Mouse (Mus musculus) frontal cortex, postnatal 25 days (tissue): ENCODE results near the gene Ppp1r12a.

Experiments
- DNase-seq, 2 experiments: peaks; one replicate each; pipeline ENCODE4 v3.0.0; 2022; ENCODE audit warnings: low spot score in 2 of 2

The Ppp1r12a gene

DNA sequence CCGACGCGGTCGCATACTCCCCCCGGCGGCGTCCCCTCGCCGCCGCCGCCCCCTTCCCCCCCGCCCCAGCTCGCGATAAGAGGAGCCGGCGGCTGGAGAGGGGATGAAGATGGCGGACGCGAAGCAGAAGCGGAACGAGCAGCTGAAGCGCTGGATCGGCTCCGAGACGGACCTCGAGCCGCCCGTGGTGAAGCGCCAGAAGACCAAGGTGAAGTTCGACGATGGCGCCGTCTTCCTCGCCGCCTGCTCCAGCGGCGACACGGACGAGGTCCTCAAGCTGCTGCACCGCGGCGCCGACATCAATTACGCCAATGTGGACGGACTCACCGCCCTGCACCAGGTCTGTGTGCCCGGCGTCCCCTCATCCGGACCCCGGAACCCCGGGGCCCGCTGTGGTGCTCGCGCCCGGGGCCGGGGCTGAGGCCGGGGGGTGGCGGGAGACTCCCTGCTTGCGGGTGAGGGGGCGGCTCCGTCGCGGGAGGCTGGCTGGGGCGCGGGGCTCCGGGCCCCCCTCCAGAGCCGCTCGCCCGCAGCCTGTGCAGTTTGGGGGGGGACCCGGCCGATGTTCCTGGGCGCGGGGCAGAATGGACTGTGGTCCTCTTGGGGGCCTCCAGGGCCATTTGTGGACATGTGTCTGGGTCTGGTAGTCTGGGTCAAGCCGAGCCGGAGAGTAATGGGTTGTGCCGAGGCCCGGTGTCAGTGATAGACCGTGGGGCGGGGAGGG, 466 bp downstream of the Ppp1r12a start:
- peak; percentile 35 to 37 for DNase-seq

DNA sequence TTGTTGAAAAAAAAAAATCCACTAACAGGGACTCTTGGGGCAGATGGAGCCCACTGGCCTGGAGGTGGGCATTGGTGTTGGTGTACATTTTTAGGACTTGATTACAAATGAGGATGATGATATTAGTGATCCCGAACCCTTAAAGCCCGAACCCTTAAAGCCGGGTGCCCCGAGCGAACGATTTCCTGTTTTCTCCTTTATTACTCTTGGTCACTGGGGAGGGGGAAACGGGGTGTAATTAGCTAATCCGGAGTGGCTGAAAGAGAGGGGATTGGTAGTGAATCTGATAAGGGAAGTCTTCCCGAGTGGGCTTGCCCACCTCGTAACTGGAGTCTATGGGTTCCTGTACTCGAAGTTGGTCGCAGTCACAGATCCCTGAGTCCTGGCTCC, 1.0 kb downstream of the Ppp1r12a start:
- no peak for DNase-seq

DNA sequence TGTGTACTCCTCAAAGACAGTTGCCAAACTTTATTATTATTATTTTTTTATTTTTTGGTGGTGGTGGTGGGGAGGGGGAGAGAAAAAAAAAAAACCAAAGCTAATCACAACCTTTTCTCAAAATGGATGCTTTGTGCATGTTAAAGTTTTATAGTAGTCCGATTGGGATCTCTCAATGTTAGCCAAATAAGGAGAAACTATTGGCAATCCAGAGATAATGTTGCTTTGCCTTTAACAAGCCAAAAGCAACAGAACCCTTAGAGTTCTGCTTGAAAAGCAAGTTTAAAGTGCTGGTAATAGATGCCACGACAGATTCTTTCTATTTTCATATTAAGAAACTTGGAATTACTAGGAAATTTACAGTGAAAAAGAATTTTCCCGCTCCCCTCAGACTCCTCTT, 1.5 kb downstream of the Ppp1r12a start:
- no peak for DNase-seq

DNA sequence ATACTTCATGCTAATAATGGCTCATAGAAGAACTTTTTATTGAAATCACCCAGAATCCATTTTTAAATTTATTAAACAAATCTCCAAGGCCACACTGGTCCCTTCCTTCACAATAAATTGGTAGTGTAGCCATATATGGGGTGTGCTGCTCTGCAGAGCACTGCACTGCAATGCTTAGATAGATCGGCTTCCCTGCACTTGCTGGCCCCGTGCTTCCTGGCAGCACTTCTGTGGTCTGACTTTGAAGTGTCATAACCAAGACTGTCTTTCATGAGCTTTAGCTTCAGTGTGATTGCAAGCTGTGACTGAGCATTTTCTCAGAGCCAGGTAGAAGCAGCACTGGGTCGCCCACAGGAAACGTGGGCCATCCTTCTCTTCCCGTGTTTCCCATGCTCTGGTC, 5.8 kb downstream of the Ppp1r12a start:
- DNase-seq, result no peak

DNA sequence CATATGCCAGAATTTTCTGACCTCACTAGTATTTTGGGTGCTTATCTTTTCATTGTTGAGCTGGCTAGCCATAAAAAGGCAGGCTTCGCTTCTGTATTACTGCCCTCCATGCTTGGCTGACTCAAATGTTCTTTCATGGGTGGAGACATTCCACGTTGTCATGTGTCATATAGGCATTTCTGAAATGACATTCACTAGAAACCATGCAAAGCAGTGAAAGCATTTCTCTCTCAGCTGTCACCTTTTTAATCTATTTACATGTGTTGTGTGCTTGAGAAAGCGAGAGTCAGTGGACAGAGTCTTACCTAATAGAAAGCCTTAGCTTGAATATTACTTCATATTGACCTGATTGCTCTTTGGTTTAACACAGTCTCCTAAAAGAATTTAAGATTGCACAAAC, 8.8 kb downstream of the Ppp1r12a start:
- DNase-seq, result no peak

DNA sequence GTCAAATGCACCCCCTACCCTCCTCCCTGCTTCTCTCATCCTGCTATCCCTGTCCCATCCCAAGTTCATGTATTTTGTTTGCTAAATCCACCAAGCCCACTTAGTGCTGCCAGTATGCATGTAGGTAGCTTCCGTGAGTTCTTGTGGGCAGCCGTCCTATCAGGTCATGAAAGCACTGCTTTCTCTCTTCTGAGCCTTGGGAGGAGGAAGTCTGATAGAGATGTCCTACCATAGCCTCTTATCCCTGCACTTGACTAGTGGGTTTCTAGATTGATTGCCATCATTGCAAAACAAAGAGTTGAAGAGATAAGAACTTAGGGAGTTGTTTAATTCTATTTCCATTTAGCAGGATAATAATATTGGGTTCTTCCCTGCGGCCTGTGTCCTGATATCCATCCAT, 9.6 kb downstream of the Ppp1r12a start:
- no peak for DNase-seq

DNA sequence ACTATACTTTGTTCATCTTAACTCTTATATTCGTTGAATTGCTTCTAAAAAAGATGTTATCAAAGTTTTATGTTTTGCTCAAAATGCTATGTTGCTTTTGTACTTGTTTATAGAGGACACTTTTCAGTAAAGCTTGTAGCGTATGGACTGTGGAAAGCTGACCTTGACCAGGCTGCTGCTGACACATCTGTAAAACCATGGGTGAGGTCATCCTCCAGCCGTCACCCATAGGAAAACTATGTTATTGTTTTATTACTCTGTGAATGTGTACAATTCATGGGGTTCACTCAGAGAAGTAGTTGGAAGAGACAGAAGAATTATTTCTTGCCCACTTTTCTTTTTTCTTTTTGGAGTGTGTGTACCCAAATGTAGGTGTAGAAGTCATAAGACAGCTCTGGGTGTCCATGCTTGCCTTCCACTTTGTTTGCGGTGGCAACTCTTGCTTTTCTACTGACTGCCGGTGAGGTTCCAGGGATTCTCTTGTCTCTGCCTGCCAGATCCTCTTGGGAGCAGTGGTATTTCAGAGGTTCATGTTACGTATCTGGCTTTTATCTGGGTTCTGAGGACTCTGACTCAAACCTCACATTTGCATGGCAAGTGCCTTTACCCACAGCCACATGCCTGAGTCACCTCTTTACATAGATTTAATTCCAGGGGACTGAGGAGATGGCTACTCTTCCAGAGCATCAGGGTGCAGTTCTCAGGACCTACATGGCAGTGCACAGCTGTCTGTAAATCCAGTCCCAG, 11.0 kb downstream of the Ppp1r12a start:
- no peak for DNase-seq

DNA sequence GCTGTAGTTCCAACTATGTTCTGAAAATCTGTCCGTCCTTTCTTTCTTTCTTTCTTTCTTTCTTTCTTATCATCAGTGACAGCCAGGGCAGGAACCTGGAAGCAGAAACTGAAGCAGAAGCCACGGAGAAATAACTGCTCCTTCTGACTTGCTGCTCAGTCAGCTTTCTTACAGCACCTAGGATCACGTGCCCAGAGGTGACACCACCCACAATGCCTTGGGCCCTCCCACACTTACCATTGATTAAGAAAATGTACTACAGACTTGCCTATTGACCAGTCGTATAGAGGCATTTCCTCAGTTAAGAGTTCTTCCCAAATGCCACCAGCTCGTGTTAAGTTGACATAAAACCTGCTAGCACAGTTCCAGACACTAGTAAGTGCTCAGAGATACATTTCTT, 12.1 kb downstream of the Ppp1r12a start:
- no peak for DNase-seq

DNA sequence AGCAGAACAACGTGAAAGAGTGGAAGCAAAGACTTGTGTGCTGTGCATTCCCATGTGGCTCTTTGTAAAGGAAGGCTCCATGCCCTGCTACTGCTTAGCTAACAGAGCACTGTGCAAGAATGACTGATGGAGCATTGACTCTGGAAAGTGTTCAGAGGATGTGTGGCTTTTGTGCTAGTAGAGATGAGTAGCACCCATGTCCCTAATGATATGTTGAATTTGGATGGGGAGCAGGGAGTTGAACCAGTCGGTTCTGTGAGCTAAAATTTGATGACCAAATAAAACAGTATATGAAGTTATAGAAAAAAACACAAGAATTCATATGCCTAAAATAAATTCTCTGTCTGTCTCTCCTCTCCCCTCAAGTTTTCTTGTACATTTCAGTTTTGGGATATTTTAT, 13.9 kb downstream of the Ppp1r12a start:
- DNase-seq, result no peak

DNA sequence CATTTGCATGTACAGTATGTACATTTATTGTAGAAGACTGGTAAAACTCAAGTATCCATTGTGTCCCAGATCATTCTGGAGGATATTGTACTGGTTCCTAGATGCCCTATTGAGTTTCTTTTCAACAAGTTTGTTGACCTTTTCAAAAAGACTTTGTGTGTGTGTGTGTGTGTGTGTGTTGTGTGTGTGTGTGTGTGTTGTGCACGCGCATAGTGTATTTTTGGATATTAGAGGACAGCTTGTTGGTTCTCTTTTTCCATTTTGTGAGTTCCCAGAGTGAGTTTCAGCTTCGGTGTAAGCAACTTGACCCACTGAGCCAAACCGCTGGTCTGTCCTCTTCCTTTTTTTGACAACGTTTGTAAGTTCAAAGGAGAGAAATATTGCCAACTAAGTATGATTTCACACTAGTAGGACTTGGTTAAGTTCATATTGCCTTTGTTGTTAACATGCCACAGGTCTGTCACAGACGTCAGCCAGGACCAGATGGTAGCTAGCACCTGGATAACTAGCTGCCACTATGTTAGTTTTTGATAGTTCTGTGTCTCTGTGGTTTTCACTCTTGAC, 16.4 kb downstream of the Ppp1r12a start:
- DNase-seq, result no peak

DNA sequence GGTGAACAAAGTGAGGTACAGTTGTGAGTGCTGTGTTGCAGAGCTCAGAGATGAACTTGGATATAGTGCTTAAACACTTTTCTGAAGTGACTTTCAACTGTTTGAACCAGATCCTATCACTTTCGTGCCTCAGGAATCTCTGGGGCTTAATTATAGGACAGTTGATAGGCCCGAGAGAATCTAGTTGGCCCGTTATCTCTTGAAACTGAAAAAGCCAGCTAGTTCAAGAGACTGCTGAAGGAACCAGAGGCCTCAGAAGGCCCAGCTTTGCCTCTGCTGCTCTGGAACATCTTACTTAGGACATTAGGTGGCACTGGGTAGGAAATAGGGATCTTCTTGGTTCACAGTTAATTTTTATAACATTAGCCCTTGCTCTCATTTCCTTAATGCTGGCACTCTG, 17.4 kb downstream of the Ppp1r12a start:
- DNase-seq, result no peak

DNA sequence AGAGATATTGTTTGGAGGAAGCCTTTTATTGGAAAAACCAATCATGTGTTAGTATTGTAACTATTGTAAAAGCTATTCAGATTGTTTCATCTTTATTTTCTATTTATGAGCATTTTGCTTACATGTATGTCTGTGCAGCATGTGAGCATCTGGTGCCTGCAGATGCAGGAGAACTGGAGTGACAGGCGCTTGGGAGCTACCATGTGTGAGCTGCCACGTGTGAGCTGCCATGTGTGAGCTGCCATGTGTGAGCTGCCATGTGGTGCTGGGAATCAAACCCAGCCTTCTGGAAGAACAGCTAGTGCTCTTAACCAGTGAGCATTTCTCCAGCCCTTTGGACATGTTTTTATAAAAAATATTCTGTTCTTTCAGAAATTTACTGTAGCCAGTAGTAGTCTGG, 18.3 kb downstream of the Ppp1r12a start:
- DNase-seq, result no peak

DNA sequence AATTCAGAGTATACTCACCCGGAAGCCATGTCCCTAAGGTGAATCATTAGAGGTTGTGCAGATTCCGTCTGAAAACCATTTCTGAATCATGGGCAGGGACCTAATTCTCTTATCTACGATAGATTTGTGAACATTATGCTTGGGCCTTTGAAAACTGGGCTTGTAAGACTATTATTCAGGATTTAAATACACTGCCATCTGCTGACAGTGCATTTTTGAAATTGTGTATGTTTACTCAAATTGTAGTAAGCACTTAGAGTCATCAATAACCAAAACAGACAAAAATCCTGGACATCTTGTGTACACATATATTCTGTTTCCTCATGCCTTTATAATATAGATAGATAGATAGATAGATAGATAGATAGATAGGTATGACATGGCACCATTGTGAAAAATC, 19.9 kb downstream of the Ppp1r12a start:
- DNase-seq, result no peak

DNA sequence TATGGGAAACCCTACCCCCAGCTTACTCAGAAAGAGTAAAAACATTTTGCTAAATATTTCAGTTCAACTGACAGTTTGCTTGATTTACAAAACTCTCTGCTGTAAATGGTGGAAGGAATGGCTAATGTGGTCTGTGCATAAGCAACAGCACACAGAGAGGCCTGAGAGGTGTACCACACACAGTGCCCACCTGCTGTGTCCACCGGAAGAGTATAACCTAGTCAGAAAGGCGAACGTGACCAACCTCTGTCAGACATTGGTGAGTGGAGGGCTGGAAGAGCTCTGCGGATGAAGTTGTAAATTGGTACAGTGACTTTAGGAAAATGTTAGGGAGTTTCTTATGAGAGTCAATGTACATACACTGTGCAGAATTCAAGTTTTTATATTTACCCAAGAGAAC, 20.4 kb downstream of the Ppp1r12a start:
- no peak for DNase-seq

DNA sequence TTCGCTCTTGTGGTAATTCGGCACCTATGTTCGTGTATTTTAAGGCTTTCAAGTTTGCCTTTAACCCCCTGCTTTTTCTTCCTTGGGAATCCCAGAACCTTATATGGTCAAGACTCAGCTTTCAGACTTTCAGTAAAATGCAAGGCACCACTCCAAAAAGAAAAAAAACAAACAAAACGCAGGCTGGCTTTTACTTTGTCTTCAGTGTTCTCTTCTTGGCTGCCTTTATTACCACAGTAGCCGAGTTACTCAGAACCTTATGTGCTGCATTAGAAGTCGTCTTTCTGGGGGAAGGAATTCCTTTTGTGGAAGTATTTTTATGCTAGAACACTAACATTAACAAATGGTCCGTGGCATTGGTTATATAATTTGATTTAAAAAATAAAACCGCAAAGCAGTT, 22.8 kb downstream of the Ppp1r12a start:
- DNase-seq, result no peak

DNA sequence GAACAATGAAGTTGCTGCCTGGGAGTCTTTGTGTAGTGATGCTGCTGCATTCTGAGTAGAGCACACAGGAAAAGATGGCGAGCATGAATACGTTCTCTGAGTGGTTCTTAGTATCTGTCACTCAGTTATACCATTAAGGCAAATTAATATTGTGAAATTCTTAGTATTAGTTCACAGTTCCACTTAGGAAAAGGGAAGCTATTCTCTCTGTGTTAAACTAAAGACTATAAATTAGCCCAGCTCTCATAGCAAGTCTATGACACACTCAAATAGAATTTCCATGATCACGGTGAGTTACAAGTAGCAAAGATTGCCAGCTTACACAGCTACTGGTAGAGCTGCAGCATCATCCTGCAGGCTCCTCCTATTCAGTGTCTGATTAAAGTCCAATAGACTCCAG, 23.3 kb downstream of the Ppp1r12a start:
- no peak for DNase-seq

DNA sequence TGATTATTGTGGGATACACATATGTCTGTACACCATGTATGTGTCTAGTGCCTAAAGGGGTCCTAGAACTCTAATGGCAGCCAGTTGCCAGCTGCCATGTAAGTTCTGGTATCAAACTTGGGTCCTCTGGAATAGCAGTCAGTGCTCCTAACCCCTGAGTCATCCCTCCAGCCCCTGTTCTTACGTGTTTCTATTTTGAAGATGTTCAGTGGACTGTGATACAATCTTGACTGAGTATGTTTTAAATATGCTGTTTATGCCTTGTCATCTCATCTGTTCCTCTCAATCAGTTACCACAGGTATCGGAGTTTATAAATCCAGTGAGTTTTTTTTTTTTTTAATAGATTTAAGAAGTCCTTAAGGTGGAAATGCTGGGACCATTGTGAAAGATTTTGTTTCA, 27.3 kb downstream of the Ppp1r12a start:
- no peak for DNase-seq

DNA sequence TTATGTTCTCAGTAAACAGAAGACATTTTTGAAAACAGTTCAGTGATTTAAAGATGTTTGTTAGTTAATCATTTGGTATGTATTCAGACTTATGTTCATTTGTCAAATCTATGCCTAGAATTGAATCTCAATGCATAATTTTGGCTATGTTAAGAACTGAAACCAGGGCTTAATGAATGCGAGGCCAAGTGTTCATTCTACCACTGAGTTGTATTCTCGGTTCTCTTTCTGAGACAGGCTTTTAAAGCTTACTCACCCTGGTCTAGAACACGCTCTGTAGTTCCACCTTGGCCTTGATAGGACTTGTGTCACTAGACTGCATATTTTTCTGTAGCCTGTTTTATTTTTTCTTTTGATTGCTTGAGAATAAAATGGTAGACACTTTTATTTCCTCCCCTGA, 28.0 kb downstream of the Ppp1r12a start:
- no peak for DNase-seq

DNA sequence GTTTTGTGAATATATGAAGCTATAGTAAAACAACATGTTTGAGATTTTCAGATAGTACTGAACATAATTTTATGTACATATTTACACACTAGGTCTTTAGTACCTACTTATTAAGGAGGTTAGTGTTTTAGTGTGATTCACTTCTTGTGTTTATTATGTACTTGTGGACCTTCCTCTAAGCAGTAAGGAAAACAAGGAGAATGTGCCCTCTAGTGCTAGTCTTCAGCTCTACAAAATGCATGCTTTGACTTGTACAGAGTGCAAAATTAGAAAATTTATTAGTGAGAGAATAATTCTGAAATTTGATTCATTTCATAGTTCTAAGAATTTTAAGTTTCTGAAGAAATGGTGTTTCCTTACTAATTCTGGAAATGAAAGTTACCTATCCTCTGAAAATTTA, 28.6 kb downstream of the Ppp1r12a start:
- no peak for DNase-seq

DNA sequence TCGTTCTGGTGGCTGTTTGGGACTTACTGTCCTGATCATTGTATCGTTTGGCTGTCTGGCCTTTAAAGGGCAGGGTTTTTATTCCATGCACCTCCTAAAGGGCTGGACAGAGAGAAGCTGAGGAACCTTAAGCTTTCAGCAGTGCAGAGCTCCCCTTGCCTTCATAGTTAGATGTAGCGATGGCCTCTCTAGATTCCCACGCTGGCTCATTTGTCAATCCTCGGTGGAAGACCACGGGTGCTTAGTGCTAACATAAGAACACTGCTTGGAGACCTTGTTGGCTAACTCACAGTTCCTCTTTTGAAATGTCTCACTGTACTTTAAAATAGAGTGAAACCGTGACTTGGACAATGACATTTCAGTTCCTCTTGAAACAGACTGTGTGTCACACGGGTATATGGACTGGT, 29.4 kb downstream of the Ppp1r12a start:
- DNase-seq, result no peak

DNA sequence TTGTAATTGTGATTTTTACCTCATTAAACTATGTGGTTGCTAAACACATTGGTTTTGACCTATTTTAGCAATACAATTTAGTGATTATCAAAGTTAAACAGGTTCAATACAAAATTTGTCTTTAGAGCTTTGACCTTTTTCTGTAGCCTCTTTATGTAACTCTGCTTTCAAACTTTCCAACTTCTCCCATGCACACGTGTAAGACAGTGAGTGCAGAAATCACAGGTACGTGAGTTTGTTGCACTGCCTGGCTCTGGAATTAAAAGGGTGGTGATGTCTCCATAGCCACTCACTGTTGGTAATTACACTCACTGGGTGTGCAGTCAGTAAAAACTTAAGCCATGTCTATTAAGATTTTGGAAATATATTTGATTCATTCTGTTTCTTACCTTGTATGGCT, 30.3 kb downstream of the Ppp1r12a start:
- DNase-seq, result no peak

DNA sequence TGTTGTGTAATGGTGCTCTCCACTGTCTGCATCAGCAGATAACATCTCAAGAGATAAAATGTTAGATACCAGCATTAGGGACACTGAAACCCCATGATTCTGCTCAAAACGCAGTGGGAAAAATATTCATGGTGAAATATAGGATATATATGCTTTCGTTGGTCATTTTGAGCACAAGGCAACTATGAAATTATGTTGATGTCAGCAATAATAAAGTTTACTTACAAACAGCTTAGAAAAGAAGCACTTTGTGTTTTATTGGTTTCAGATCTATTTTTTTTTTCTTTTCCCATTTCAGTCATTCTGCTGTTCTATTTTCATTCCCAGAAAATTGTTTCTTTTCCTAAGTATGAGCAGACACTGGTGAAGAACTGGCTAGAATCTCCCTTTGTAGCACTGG, 34.1 kb downstream of the Ppp1r12a start:
- DNase-seq, result no peak

DNA sequence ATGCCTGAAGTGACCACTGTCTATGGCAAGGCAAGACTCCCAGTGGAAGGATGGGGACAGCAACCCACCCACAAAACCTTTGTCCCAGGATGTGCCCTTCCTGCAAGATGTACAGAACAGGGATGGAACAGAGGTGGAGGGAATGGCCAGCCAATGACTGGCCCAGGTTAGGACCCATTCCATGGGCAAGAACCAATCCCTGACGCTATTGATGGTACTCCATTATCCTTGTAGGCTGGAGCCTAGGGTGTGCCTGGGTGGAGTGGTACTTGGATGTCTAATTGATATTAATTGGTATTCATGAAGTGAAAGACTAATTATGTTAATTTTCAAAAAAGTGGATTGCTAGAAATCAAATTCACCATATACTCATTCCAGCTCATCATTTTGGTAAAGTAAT, 35.5 kb downstream of the Ppp1r12a start:
- no peak for DNase-seq
